Mouse (Mus musculus) liver, adult 2 months (tissue): ENCODE results near the gene Rps6ka4.

Source experiments
- CTCF ChIP-seq: fragments of 200-500 bp; IDR thresholded peaks from 2 replicates; pipeline ENCODE4 v1.5.1; 2011; ENCODE audit warnings: low read depth, low read length, control low read depth
- POLR2A ChIP-seq: fragments of 200-500 bp; IDR thresholded peaks from 2 replicates; pipeline ENCODE4 v1.6.1; 2011; ENCODE audit warnings: low read length, control low read depth; ENCODE audit not compliant: insufficient read depth; ENCODE audit errors: extremely low read depth

DNA sequence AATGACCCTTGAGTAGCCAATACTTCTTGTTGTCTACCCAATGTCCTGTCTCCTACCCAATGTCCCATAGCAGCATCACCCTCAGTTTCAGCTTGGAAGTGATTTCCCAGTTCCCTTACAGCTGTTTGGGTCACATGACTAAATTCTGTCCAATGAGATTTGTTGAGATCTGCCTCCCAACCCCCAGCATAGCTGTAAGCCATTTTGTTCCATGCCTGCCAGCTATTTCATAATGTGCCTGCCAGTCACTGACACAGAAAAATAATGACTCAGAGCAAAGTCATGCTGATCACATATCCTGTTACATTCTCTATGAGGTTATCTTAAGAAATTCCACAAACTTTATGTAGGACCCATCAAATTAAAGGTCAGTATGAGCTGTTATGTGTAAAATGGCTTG lies 36.4 kb upstream of the Rps6ka4 start:
- TF ChIP-seq CTCF = no peak
- TF ChIP-seq POLR2A = no peak
